Mouse (Mus musculus): ENCODE results near the gene Nkapd1.

The Nkapd1 gene

DNA sequence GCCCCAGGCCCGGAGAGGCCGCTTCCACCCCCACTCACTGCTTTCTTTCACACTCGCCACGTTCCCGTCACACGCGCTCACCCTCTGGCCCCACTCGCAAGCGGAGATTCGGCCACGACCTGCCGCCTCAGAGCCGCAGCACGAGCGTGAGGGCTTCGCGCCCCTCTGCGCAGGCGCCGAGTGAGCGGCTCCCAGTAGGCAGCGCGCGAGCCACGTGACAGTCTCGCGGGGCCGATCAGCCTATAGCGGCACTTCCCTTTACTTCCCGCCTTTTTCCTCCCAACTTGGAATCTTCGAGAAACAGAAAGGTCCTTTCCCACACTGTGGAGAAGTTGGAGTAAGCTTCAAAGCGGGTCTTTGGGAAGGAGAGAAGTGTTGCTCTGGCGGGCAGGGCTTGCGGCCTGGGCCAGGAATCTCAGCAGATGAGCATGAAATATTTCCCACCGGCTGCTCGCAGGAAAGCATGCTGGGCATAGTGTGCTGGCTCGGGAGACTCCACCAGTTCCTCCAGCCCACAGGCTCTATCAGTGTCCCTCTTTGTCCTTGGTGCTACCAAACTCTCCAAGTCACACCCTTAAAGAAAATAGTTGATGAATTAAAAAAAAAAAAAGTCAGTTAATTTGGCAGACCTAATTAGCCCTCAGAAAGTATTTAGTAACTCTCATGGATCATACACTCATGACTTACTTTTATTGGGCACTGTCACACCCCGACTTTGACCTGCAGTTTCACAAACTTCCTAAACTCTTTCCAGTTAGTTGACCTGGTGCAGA is 55.9 kb downstream of the Nkapd1 start, which contains the start of gene Tex12:
TSS of gene Tex12 (minus strand) at position 181 of the 773 bp plus-strand sequence.
- in situ Hi-C loops (cut with MboI; ENCODE audit: low pct_unique_long_range_greater_than_20kb in 1 of 2, low sequenced_read_pairs in 2 of 2, unreplicated experiment in 1 of 2): no loop called here
